Mouse (Mus musculus): ENCODE data around the gene Wdsub1. TPM values are rescaled to one million over a fixed set of nuclear protein-coding genes. Genes with fewer than 3 reads are reported as not detected.
"Not testable (repeated sequence)": the region's sequence is repeated elsewhere in the genome, so short reads cannot be mapped to it uniquely, and the experiment has no call there.

Wdsub1 gene
- polyA plus RNA-seq, 1 experiment, result 87.3 TPM

DNA sequence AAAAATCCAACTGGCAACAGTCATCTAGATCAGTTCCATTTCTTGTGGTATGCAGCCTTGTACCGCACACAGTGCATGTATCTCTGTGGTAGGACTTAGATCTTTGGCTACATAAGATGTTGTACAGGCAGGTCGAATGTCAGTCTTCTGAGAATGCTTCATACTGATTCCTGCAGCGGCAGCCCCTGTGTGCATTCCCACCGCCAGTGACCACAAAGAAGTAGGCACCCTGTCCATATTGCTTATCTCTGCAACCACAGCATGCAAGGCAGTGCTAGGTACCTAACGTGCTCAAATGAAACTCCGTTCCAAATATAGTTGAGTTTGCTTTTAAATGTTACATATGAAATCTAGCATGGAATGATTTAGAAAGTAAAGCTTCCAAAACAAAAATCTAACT lies 987 bp downstream of the Wdsub1 start:
- Histone ChIP-seq H3K4me1 (ENCODE audit: control insufficient read depth, insufficient read depth, low read length) (no peaks in the 10 kb centered on the region; the same call in 1 of the 2 replicates), H3K4me3 (replicated peaks; ENCODE audit: extremely low read depth, low read depth, low read length) (peak overlapping the region; percentile 34)
- TF ChIP-seq POLR2A (IDR thresholded peaks at IDR 0.05; ENCODE audit: borderline replicate concordance, extremely low read depth, low read depth, low read length), result no peak
- no peak for TF ChIP-seq CTCF (IDR thresholded peaks at IDR 0.05; ENCODE audit: insufficient read depth, low read length)
- 45% methylated on average over 6 of the region's 6 CpGs for WGBS
- DNase-seq, result no peak

DNA sequence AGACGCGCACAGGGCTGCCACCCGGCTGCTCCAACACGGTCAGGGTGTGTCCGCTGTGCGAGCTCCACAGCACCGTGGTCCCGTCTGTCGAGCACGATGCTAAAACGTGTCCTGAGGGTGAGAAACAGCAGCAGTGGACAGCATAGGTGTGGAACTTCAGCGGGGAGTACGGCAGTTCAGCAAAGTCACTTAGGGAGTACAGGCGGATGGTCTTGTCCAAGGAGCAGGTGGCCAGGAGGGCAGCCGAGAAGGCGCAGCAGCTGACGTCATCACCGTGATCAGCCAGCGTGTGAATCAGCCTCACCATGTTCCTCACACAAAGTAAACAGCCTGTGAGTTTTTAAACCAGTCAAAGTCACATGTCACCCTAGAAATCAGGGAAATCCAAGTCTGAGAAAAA lies 4.2 kb downstream of the Wdsub1 start:
- Histone ChIP-seq H3K4me1 (ENCODE audit: control insufficient read depth, insufficient read depth, low read length) (no peaks in the 10 kb centered on the region; the same call in 1 of the 2 replicates), H3K4me3 (replicated peaks; ENCODE audit: extremely low read depth, low read depth, low read length) (no peak overlapping the region)
- 82% methylated on average over 19 of the region's 19 CpGs for WGBS
- no peak for DNase-seq
- no peak for TF ChIP-seq CTCF (IDR thresholded peaks at IDR 0.05; ENCODE audit: insufficient read depth, low read length)
- no peak for TF ChIP-seq POLR2A (IDR thresholded peaks at IDR 0.05; ENCODE audit: borderline replicate concordance, extremely low read depth, low read depth, low read length)

GRCm38 (mm10) chr2:59877335-59877734 lies 5.1 kb downstream of the Wdsub1 start:
- H3K4me3 ChIP-seq (replicated peaks; ENCODE audit: extremely low read depth, low read depth, low read length), result no peak overlapping the region
- H3K4me1 ChIP-seq (ENCODE audit: control insufficient read depth, insufficient read depth, low read length), result no peaks in the 10 kb centered on the region; the same call in 1 of the 2 replicates
- 89% methylated on average over 4 of the region's 4 CpGs for WGBS
- DNase-seq, result no peak
- no peak for TF ChIP-seq CTCF (IDR thresholded peaks at IDR 0.05; ENCODE audit: insufficient read depth, low read length)
- no peak for TF ChIP-seq POLR2A (IDR thresholded peaks at IDR 0.05; ENCODE audit: borderline replicate concordance, extremely low read depth, low read depth, low read length)

DNA sequence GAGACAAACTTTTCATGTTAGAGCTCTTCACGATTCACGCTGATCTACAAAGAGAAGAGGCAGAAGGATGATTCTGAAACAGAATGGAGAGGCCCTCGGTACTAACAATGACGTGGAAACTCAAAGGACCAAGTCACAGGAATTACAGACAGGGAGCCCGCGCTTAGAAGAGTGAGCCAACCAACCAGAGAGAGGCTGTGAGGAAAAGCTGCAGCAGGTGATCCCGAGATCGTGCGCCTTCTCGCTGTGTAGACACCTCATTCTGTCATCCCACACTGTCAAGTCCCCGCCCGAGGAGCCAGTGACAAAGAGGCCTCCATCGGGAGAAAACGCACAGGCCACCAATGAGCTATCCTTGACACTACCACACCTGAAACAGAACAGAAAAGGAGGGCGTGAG lies 5.9 kb downstream of the Wdsub1 start:
- H3K4me1 ChIP-seq (ENCODE audit: control insufficient read depth, insufficient read depth, low read length), result no peaks in the 10 kb centered on the region; the same call in 1 of the 2 replicates
- H3K4me3 ChIP-seq (replicated peaks; ENCODE audit: extremely low read depth, low read depth, low read length), result no peak overlapping the region
- no peak for DNase-seq
- WGBS, result 94% methylated on average over 15 of the region's 15 CpGs
- TF ChIP-seq CTCF (IDR thresholded peaks at IDR 0.05; ENCODE audit: insufficient read depth, low read length) (no peak), POLR2A (IDR thresholded peaks at IDR 0.05; ENCODE audit: borderline replicate concordance, extremely low read depth, low read depth, low read length) (no peak)

DNA sequence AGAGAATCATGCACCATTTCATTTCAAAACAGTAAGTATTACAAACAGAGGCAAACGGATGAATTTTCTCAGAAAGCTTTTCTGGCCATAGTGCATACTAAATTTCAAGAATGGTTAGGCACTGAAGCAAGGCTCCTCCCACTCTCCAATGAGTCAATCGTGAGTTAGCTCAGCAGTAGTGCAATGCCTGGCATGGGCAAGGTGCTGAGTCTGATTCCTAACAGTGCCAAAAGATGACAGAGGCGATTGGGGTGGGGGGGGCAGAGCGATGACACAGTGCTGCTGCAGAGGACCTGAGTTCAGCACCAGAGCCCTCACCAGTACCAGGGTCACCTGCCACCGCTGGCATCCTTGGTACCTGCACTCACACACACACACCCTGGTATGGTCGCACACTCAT lies 11.9 kb downstream of the Wdsub1 start:
- Histone ChIP-seq H3K4me3 (replicated peaks; ENCODE audit: extremely low read depth, low read depth, low read length) (no peak overlapping the region), H3K4me1 (ENCODE audit: control insufficient read depth, insufficient read depth, low read length) (no peaks in the 10 kb centered on the region)
- no peak for TF ChIP-seq POLR2A (IDR thresholded peaks at IDR 0.05; ENCODE audit: borderline replicate concordance, extremely low read depth, low read depth, low read length)
- TF ChIP-seq CTCF (IDR thresholded peaks at IDR 0.05; ENCODE audit: insufficient read depth, low read length), result no peak
- WGBS, result 80% methylated on average over 6 of the region's 6 CpGs
- DNase-seq, result no peak

DNA sequence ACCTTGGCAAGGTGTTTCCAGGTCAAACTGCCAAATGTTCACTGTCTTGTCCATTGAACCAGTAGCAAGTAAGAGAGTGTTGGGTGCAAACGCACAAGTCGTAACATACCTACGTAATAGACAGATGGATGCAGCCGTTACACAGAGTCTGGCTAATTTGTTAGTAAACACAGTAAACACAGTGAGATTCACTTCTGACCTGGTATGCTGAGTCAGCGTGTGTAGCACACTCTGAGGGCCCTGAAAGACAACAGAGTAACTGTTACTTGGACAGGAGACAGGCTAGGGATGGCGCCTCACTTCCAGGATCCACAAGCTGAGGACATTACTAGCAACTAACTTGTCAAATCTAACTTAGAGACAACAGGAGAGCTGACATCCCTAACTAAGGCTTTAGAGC lies 19.8 kb downstream of the Wdsub1 start:
- H3K4me3 ChIP-seq (replicated peaks; ENCODE audit: extremely low read depth, low read depth, low read length), result no peak overlapping the region
- no peak for TF ChIP-seq POLR2A (IDR thresholded peaks at IDR 0.05; ENCODE audit: borderline replicate concordance, extremely low read depth, low read depth, low read length)
- no peak for TF ChIP-seq CTCF (IDR thresholded peaks at IDR 0.05; ENCODE audit: insufficient read depth, low read length)
- DNase-seq, result no peak
- H3K4me1 ChIP-seq (ENCODE audit: control insufficient read depth, insufficient read depth, low read length), result no peaks in the 10 kb centered on the region
- WGBS, result 90% methylated on average over 6 of the region's 6 CpGs

GRCm38 (mm10) chr2:59854363-59854762 lies 28.0 kb downstream of the Wdsub1 start:
- DNase-seq, result no peak
- WGBS, result 85% methylated on average over 9 of the region's 9 CpGs
- Histone ChIP-seq H3K4me1 (ENCODE audit: control insufficient read depth, insufficient read depth, low read length) (no peaks in the 10 kb centered on the region), H3K4me3 (replicated peaks; ENCODE audit: extremely low read depth, low read depth, low read length) (no peak overlapping the region)
- TF ChIP-seq POLR2A (IDR thresholded peaks at IDR 0.05; ENCODE audit: borderline replicate concordance, extremely low read depth, low read depth, low read length) (no peak), CTCF (IDR thresholded peaks at IDR 0.05; ENCODE audit: insufficient read depth, low read length) (no peak)

GRCm38 (mm10) chr2:59853543-59853942 lies 28.8 kb downstream of the Wdsub1 start:
- DNase-seq, result no peak
- Histone ChIP-seq H3K4me3 (replicated peaks; ENCODE audit: extremely low read depth, low read depth, low read length) (no peak overlapping the region), H3K4me1 (ENCODE audit: control insufficient read depth, insufficient read depth, low read length) (no peaks in the 10 kb centered on the region)
- TF ChIP-seq POLR2A (IDR thresholded peaks at IDR 0.05; ENCODE audit: borderline replicate concordance, extremely low read depth, low read depth, low read length) (no peak), CTCF (IDR thresholded peaks at IDR 0.05; ENCODE audit: insufficient read depth, low read length) (no peak)
- 89% methylated on average over 10 of the region's 10 CpGs for WGBS

- TF ChIP-seq CTCF (IDR thresholded peaks at IDR 0.05; ENCODE audit: insufficient read depth, low read length), result no peak
- no peak for TF ChIP-seq POLR2A (IDR thresholded peaks at IDR 0.05; ENCODE audit: borderline replicate concordance, extremely low read depth, low read depth, low read length)
- WGBS, result 89% methylated on average over 11 of the region's 11 CpGs
- no peak for DNase-seq
- H3K4me1 ChIP-seq (ENCODE audit: control insufficient read depth, insufficient read depth, low read length), result no peaks in the 10 kb centered on the region
- H3K4me3 ChIP-seq (replicated peaks; ENCODE audit: extremely low read depth, low read depth, low read length), result no peak overlapping the region
Observed at GRCm38 (mm10) chr2:59852916-59853315, 29.5 kb downstream of the Wdsub1 start.

DNA sequence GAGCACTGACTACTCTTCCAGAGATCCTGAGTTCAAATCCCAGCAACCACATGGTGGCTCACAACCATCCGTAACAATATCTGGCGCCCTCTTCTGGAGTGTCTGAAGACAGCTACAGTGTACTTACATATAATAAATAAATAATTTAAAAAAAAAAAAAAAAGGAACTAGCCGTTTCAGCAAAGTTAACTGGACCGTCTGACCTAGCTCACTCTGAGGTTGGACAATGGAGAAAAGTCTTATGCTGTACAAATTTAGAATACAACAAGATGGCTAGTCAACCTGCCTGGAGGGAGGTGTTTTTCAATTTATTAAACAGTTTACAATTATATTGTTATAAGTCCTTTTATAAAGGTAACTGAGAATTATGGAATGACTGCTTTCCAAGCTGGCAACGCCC lies 30.5 kb downstream of the Wdsub1 start:
- not testable (repeated sequence) for DNase-seq; H3K4me1 ChIP-seq (ENCODE audit: control insufficient read depth, insufficient read depth, low read length); H3K4me3 ChIP-seq (replicated peaks; ENCODE audit: extremely low read depth, low read depth, low read length)
- 67% methylated on average over 5 of the region's 5 CpGs for WGBS

DNA sequence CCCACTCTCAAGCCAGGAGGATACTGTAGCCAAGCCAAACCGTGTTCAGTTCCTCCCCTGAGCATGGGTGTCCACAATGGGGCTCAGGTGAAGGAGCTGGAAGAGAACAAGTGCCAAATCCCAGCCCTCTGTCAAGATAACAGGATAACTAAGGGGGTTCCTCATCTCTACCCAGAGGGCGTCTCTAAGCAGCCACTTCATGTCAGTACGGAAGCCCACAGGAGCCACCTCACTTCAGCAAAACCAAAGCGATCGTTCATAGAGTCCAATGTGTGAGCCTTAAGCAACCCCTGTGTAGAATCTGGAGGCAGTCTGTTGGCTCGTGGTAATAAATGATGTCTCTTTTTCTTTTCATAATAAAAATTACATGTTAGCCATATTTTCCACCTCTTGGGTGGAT lies 38.5 kb downstream of the Wdsub1 start:
- peaks cover 5% of the 10 kb centered on the region for H3K4me1 ChIP-seq (ENCODE audit: control insufficient read depth, insufficient read depth, low read length)
- no peak overlapping the region for H3K4me3 ChIP-seq (replicated peaks; ENCODE audit: extremely low read depth, low read depth, low read length)
- WGBS, result 91% methylated on average over 6 of the region's 6 CpGs
- no peak for TF ChIP-seq CTCF (IDR thresholded peaks at IDR 0.05; ENCODE audit: insufficient read depth, low read length)
- no peak for TF ChIP-seq POLR2A (IDR thresholded peaks at IDR 0.05; ENCODE audit: borderline replicate concordance, extremely low read depth, low read depth, low read length)
- no peak for DNase-seq
